7 mouse cellular contexts compared by ENCODE assay signal in genomic region chr12:3364508-3365448, GRCm38 (mm10). TPM values are rescaled to one million over a fixed set of nuclear protein-coding genes. Genes with fewer than 3 reads are reported as not detected.
DNase-seq lines count a peak whose midpoint lies in the region; ATAC-seq and TF ChIP-seq lines count a peak whose summit lies in the region.

Kif3c (plus strand) TSS chr12:3365132.

- TF ChIP-seq CTCF in heart, adult 2 months (IDR thresholded peaks at IDR 0.05) = no peak
- no peak for TF ChIP-seq CTCF in kidney, adult 2 months (conservative IDR thresholded peaks at IDR 0.05; ENCODE audit: insufficient read depth, insufficient read length, low read depth, low read length)

- peaks cover 16% of the 10 kb centered on the region for H3K36me3 ChIP-seq in embryonic facial prominence, embryonic 12.5 days
- H3K36me3 ChIP-seq in heart, adult 2 months (ENCODE audit: control insufficient read depth, insufficient read depth, low read length) = no peaks in the 10 kb centered on the region
- H3K36me3 ChIP-seq in kidney, adult 2 months (ENCODE audit: control insufficient read depth, insufficient read depth, low read length) = no peaks in the 10 kb centered on the region
- H3K36me3 ChIP-seq in limb, embryonic 11.5 days (ENCODE audit: control insufficient read depth, insufficient read depth, low read length) = no peaks in the 10 kb centered on the region; the same call in 1 of the 2 replicates
- H3K36me3 ChIP-seq in midbrain, embryonic 13.5 days = peaks cover 17% of the 10 kb centered on the region

- 0 out of 2 replicates have a peak, but pooled peaks cover 5% of the 10 kb centered on the region for H3K9me3 ChIP-seq in embryonic facial prominence, embryonic 12.5 days
- H3K9me3 ChIP-seq in limb, embryonic 11.5 days (ENCODE audit: control insufficient read depth, low read length) = no peaks in the 10 kb centered on the region; the same call in 1 of the 2 replicates
- peaks cover 2% of the 10 kb centered on the region; the same call in 1 of the 2 replicates for H3K9me3 ChIP-seq in midbrain, embryonic 13.5 days

- TF ChIP-seq POLR2A in heart, adult 2 months (IDR thresholded peaks at IDR 0.05; ENCODE audit: insufficient read depth, low read depth, low read length) = no peak
- TF ChIP-seq POLR2A in kidney, adult 2 months (IDR thresholded peaks at IDR 0.05; ENCODE audit: low read depth, low read length) = no peak

- no peaks in the 10 kb centered on the region for H3K27me3 ChIP-seq in embryonic facial prominence, embryonic 12.5 days
- no peaks in the 10 kb centered on the region for H3K27me3 ChIP-seq in heart, adult 2 months (ENCODE audit: control insufficient read depth, insufficient read depth, low read length)
- H3K27me3 ChIP-seq in kidney, adult 2 months (replicated peaks; ENCODE audit: control insufficient read depth, insufficient read depth, low read length) = no peaks in the 10 kb centered on the region
- H3K27me3 ChIP-seq in limb, embryonic 11.5 days (ENCODE audit: control insufficient read depth, insufficient read depth, low read length) = no peaks in the 10 kb centered on the region
- H3K27me3 ChIP-seq in midbrain, embryonic 13.5 days = no peaks in the 10 kb centered on the region

- peaks cover 25% of the 10 kb centered on the region for H3K4me1 ChIP-seq in embryonic facial prominence, embryonic 12.5 days
- peaks cover 3% of the 10 kb centered on the region; the same call in 1 of the 2 replicates for H3K4me1 ChIP-seq in heart, adult 2 months (ENCODE audit: control insufficient read depth, insufficient read depth, low read length)
- H3K4me1 ChIP-seq in kidney, adult 2 months (ENCODE audit: control insufficient read depth, insufficient read depth, low read length) = no peaks in the 10 kb centered on the region
- 0 out of 2 replicates have a peak, but pooled peaks cover 3% of the 10 kb centered on the region for H3K4me1 ChIP-seq in limb, embryonic 11.5 days (ENCODE audit: control insufficient read depth, insufficient read depth, low read length)
- H3K4me1 ChIP-seq in midbrain, embryonic 13.5 days (replicated peaks) = peaks cover 41% of the 10 kb centered on the region

- H3K4me3 ChIP-seq in embryonic facial prominence, embryonic 12.5 days = peak within 1 kb of the TSS; percentile 65
- peak within 1 kb of the TSS; percentile 88 for H3K4me3 ChIP-seq in heart, adult 2 months
- H3K4me3 ChIP-seq in kidney, adult 2 months (ENCODE audit: insufficient read depth, low read depth, low read length) = peak within 1 kb of the TSS; percentile 88
- H3K4me3 ChIP-seq in limb, embryonic 11.5 days (ENCODE audit: low read depth, low read length) = peak within 1 kb of the TSS; percentile 72
- peak within 1 kb of the TSS; percentile 76 for H3K4me3 ChIP-seq in midbrain, embryonic 13.5 days (replicated peaks)

- WGBS in embryonic facial prominence, embryonic 12.5 days = 9% methylated on average over 34 of the region's 48 CpGs
- WGBS in heart, adult 2 months = 8% methylated on average over 48 of the region's 48 CpGs
- 8% methylated on average over 48 of the region's 48 CpGs for WGBS in kidney, adult 2 months
- WGBS in limb, embryonic 11.5 days = 7% methylated on average over 43 of the region's 48 CpGs
- WGBS in midbrain, embryonic 13.5 days = 8% methylated on average over 38 of the region's 48 CpGs

- H3K79me2 ChIP-seq in heart, adult 2 months (replicated peaks; ENCODE audit: control insufficient read depth, insufficient read depth, low read length) = no peaks in the 10 kb centered on the region

- TF ChIP-seq EP300 in heart, adult 2 months (IDR thresholded peaks at IDR 0.05; ENCODE audit: insufficient read depth, low read depth, low read length) = no peak

- intact Hi-C loops in heart, adult 2 months (cut with DNase I) = loop anchor here (5.0 kb wide), 1 partner anchor 63 kb away; the partner anchor contains the start of gene Asxl2

- peak; percentile 92 for ATAC-seq in embryonic facial prominence, embryonic 12.5 days (ENCODE audit: insufficient number of reproducible peaks, insufficient read depth, low FRiP score, low TSS enrichment)
- peak; percentile 89 for ATAC-seq in limb, embryonic 11.5 days (ENCODE audit: insufficient number of reproducible peaks, low FRiP score, low TSS enrichment, low read depth)
- peak; percentile 95 for ATAC-seq in midbrain, embryonic 13.5 days

- peak within 1 kb of the TSS; percentile 84 for H3K4me2 ChIP-seq in embryonic facial prominence, embryonic 12.5 days (replicated peaks)
- H3K4me2 ChIP-seq in limb, embryonic 11.5 days (ENCODE audit: low read depth, severe bottlenecking) = peak within 1 kb of the TSS; percentile 89
- peak within 1 kb of the TSS; percentile 75 for H3K4me2 ChIP-seq in midbrain, embryonic 13.5 days (replicated peaks)

- peak within 1 kb of the TSS; percentile 80 for H3K27ac ChIP-seq in embryonic facial prominence, embryonic 12.5 days
- peak within 1 kb of the TSS; percentile 68 for H3K27ac ChIP-seq in heart, adult 2 months
- peak within 1 kb of the TSS; percentile 8; the same call in 1 of the 2 replicates for H3K27ac ChIP-seq in kidney, adult 2 months (ENCODE audit: insufficient read depth, low read depth, low read length)
- H3K27ac ChIP-seq in limb, embryonic 11.5 days (replicated peaks; ENCODE audit: low read depth, low read length) = peak within 1 kb of the TSS; percentile 55; the same call in 1 of the 2 replicates
- peak within 1 kb of the TSS; percentile 98 for H3K27ac ChIP-seq in midbrain, embryonic 13.5 days

- peak within 1 kb of the TSS; percentile 69 for H3K9ac ChIP-seq in embryonic facial prominence, embryonic 12.5 days
- peak within 1 kb of the TSS; percentile 69 for H3K9ac ChIP-seq in heart, adult 2 months (ENCODE audit: low read depth, low read length)
- peak within 1 kb of the TSS; percentile 79 for H3K9ac ChIP-seq in limb, embryonic 11.5 days (ENCODE audit: low read length)
- H3K9ac ChIP-seq in midbrain, embryonic 13.5 days (replicated peaks) = peak within 1 kb of the TSS; percentile 98

- peak; percentile 80 for DNase-seq in adrenal gland, postnatal 14 days
- DNase-seq in heart, adult 2 months = peak; percentile 79 to 81
- DNase-seq in kidney, adult 2 months = peak; percentile 67
- peak; percentile 88 for DNase-seq in limb, embryonic 11.5 days (ENCODE audit: low spot score)
- peak; percentile 53 to 68 for DNase-seq in spleen, adult 18-20 months

RNA-seq across cellular contexts. Expression of gene Kif3c, which starts in this region (rescaled TPM):
- 12.3 and 18.5 TPM in 2 replicates for total RNA-seq in adrenal gland, postnatal 14 days (2021)
- polyA plus RNA-seq in embryonic facial prominence, embryonic 12.5 days (2016; fragmentation: Nextera tagmentation; extraction: Ambion mirVana) = 26.1 and 28.1 TPM in 2 replicates
- 1 to 10 TPM; 4.8 to 5.5 TPM for total RNA-seq in heart, adult 2 months (2021)
- polyA plus RNA-seq in heart, adult 2 months (2012; rRNA removed) = 3.5 and 9.1 TPM in 2 replicates
- 5.7 and 7.2 TPM in 2 replicates for polyA plus RNA-seq in kidney, adult 2 months (2012; rRNA removed)
- polyA plus RNA-seq in limb, embryonic 11.5 days (2014; fragmentation: Nextera tagmentation; extraction: Ambion mirVana) = 16.5 and 17.9 TPM in 2 replicates
- 77.4 and 77.9 TPM in 2 replicates for polyA plus RNA-seq in midbrain, embryonic 13.5 days (2015; fragmentation: Nextera tagmentation; extraction: Ambion mirVana)

Comparison
In these comparisons a context has a peak if more than half of its experiments do, and no peak if none do; other contexts are left out.
1. Peak in every context shown above with its lines: DNase-seq, ATAC-seq, H3K4me3 ChIP-seq and H3K27ac ChIP-seq.
2. H3K27ac ChIP-seq: peak in every context shown above with its lines; median percentile 98 in midbrain, embryonic 13.5 days; 80 in embryonic facial prominence, embryonic 12.5 days; 68 in heart, adult 2 months; 55 in limb, embryonic 11.5 days; 8 in kidney, adult 2 months.